Mouse (Mus musculus) kidney, embryonic 14.5 days (tissue): ENCODE data around the gene Dazap2. TPM values are rescaled to one million over a fixed set of nuclear protein-coding genes. Genes with fewer than 3 reads are reported as not detected.
"Not testable (repeated sequence)": the region's sequence is repeated elsewhere in the genome, so short reads cannot be mapped to it uniquely, and the experiment has no call there.

ENCODE experiments used
- ATAC-seq: fragments of 200-750 bp; cut with Nextera tagmentation; 2 replicates; pipeline ENCODE4 v1.8.0; 2017; ENCODE audit warnings: moderate number of reproducible peaks, mild to moderate bottlenecking, moderate TSS enrichment, moderate library complexity; ENCODE audit not compliant: low FRiP score, low TSS enrichment
- H3K27ac ChIP-seq: fragments of 300-500 bp; sonication (generic); 2 replicates; pipeline ENCODE4 v1.5.1; 2014; ENCODE audit warnings: low read depth, mild to moderate bottlenecking, low read length, moderate library complexity, mixed read lengths
- H3K27me3 ChIP-seq: fragments of 300-500 bp; sonication (generic); 2 replicates; pipeline ENCODE4 v1.6.1; 2014; ENCODE audit warnings: mild to moderate bottlenecking, low read length; ENCODE audit not compliant: control insufficient read depth, insufficient read depth
- H3K36me3 ChIP-seq: fragments of 300-500 bp; sonication (generic); 2 replicates; pipeline ENCODE4 v1.6.1; 2014; ENCODE audit warnings: low read length, mixed read lengths; ENCODE audit not compliant: control insufficient read depth, insufficient read depth
- H3K4me1 ChIP-seq: fragments of 300-500 bp; sonication (generic); 2 replicates; pipeline ENCODE4 v1.6.1; 2014; ENCODE audit warnings: low read length, mixed read lengths; ENCODE audit not compliant: control insufficient read depth, insufficient read depth
- H3K4me2 ChIP-seq: fragments of 300-500 bp; sonication (generic); replicated peaks from 2 replicates; pipeline ENCODE4 v1.6.1; 2014; ENCODE audit warnings: low read depth, mild to moderate bottlenecking, low read length
- H3K4me3 ChIP-seq: fragments of 300-500 bp; sonication (generic); 2 replicates; pipeline ENCODE4 v1.5.1; 2014; ENCODE audit warnings: mild to moderate bottlenecking, low read length
- H3K9ac ChIP-seq: fragments of 300-500 bp; sonication (generic); 2 replicates; pipeline ENCODE4 v1.6.1; 2014; ENCODE audit warnings: low read depth, mild to moderate bottlenecking, low read length, moderate library complexity
- H3K9me3 ChIP-seq: fragments of 300-500 bp; sonication (generic); 2 replicates; pipeline ENCODE4 v1.6.1; 2016; ENCODE audit warnings: low read length; ENCODE audit not compliant: control insufficient read depth
- WGBS: fragments of 180-500 bp; shearing (Covaris S2); extraction: QIAGEN DNeasy Blood & Tissue Kit; methylation state at CpG from one replicate; pipeline ENCODE4 v1.1.7; 2014; 5-methylcytosine and 5-hydroxymethylcytosine counted together
- polyA plus RNA-seq: library from polyadenylated mRNA; unstranded; fragments of >200 nt; fragmentation: Nextera tagmentation; extraction: Ambion mirVana; gene quantifications from 2 replicates; pipeline ENCODE4 v1.2.1, GENCODE M21; 2014

Dazap2 gene
- polyA plus RNA-seq, 1 experiment from 2014 or later = 274 TPM

GRCm38 (mm10) chr15:100615825-100616220 lies 674 bp downstream of the Dazap2 start:
- Histone ChIP-seq H3K9me3 (no peaks in the 10 kb centered on the region), H3K27ac (peak overlapping the region; percentile 97), H3K27me3 (no peaks in the 10 kb centered on the region), H3K9ac (peak overlapping the region; percentile 86), H3K4me3 (peak overlapping the region; percentile 91), H3K4me1 (peaks cover 14% of the 10 kb centered on the region; the same call in 1 of the 2 replicates), H3K36me3 (peaks cover 37% of the 10 kb centered on the region), H3K4me2 (peak overlapping the region; percentile 70)
- ATAC-seq = peak; percentile 81
- under 1% methylated on average over 42 of the region's 43 CpGs for WGBS

DNA sequence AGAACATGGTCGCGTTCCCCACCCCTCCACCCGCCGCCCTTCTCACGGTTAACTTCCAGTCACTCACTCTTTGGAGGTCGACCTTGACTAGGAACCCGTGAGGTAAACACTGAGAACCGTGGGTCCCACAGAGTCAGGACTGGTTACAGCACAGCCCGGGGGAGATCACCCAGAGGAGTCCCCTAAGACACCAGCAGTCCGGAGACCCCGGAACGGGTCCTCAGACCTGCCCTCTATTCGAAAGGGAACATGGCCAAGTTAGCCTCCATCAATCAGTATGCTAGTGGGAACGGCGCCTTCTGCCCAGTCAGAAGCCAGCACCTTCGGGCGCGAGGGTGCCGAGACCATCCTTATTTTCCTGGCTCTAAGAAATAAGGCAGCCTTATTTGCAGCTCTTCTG lies 1.1 kb downstream of the Dazap2 start:
- H3K27me3 ChIP-seq = no peaks in the 10 kb centered on the region
- WGBS = 1% methylated on average over 19 of the region's 19 CpGs
- H3K36me3 ChIP-seq = peaks cover 40% of the 10 kb centered on the region
- H3K4me1 ChIP-seq = peaks cover 14% of the 10 kb centered on the region; the same call in 1 of the 2 replicates
- peak overlapping the region; percentile 70 for H3K4me2 ChIP-seq
- peak overlapping the region; percentile 91 for H3K4me3 ChIP-seq
- H3K27ac ChIP-seq = peak overlapping the region; percentile 97
- no peaks in the 10 kb centered on the region for H3K9me3 ChIP-seq
- peak overlapping the region; percentile 86 for H3K9ac ChIP-seq
- ATAC-seq = peak; percentile 2; the same call in 1 of the 2 replicates

GRCm38 (mm10) chr15:100619200-100619599 lies 4.1 kb downstream of the Dazap2 start:
- Histone ChIP-seq H3K9ac (no peak overlapping the region), H3K9me3 (no peaks in the 10 kb centered on the region), H3K4me3 (no peak overlapping the region), H3K27ac (no peak overlapping the region), H3K4me1 (peaks cover 8% of the 10 kb centered on the region; the same call in 1 of the 2 replicates), H3K36me3 (peaks cover 40% of the 10 kb centered on the region), H3K4me2 (no peak overlapping the region), H3K27me3 (no peaks in the 10 kb centered on the region)
- WGBS = 89% methylated on average over 7 of the region's 7 CpGs
- no peak for ATAC-seq

DNA sequence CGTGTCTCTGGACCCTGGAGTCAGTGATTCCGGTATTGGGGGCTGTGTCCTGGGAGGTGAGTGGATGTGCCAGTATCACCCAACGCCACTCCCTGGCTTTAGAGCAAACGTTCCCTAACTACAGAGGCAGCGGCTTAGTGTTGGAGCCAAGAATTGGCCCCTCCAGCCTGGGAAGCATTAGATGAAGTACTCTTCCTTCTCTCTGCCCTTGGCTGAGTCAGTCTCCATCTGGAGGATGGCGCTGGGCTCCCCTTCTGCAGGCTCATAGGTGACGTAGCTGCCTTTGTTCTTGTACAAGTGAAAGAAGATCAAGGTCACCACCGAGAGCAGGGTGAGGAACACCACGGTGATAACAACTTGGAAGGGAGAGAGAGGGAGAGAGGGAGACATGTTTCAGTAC lies 6.5 kb downstream of the Dazap2 start:
- ATAC-seq, H3K4me1 ChIP-seq, H3K4me3 ChIP-seq, H3K4me2 ChIP-seq, H3K27ac ChIP-seq, H3K9ac ChIP-seq, H3K9me3 ChIP-seq, H3K27me3 ChIP-seq: not testable (repeated sequence)
- peaks cover 40% of the 10 kb centered on the region for H3K36me3 ChIP-seq
- WGBS = 66% methylated on average over 9 of the region's 9 CpGs

DNA sequence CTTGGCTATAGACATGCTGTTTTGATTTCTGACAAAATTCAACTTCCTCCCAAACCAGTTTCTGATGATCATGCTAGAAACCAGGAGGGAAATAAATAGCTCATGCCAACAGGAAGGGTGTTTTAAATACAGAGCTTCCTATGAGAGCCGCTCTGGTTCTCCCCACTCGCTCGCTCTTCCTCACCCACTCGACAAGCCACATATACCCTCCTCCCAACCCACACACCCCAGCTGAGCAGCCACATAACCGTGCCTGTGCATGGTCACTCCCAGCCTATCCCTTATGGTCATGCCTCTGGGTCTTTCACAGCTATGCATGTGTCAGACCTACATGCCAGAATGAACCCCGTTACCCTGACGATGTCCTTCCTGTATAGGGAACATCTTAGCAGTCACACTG lies 7.0 kb downstream of the Dazap2 start:
- no peak for ATAC-seq
- Histone ChIP-seq H3K4me1 (no peaks in the 10 kb centered on the region), H3K4me2 (no peak overlapping the region), H3K27ac (no peak overlapping the region), H3K9ac (no peak overlapping the region), H3K27me3 (no peaks in the 10 kb centered on the region), H3K36me3 (peaks cover 37% of the 10 kb centered on the region), H3K9me3 (no peaks in the 10 kb centered on the region), H3K4me3 (no peak overlapping the region)
- 85% methylated on average over 7 of the region's 7 CpGs for WGBS

DNA sequence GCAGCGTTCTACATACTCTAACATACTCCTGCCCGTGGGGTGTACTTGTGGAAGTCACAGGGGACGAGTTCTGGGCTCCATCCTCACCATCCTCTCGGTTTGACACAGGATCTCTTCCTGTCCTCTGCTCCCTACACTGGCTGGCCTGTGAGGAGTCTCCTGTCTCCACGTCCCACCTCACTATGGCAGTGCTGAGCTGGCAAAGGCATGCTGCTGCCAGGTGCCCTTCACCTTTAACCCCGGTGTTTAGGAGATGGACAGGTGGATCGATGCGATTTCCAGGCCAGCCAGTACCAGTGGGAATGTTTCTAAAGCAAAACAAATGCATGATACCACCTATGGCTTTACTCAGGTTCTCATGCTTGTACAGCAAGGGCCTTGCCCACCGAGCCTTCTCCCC lies 8.6 kb downstream of the Dazap2 start:
- no peaks in the 10 kb centered on the region for H3K27me3 ChIP-seq
- H3K27ac ChIP-seq = no peak overlapping the region
- WGBS = 91% methylated on average over 9 of the region's 9 CpGs
- H3K4me1 ChIP-seq = no peaks in the 10 kb centered on the region
- H3K4me2 ChIP-seq = no peak overlapping the region
- H3K9ac ChIP-seq = no peak overlapping the region
- peaks cover 23% of the 10 kb centered on the region for H3K36me3 ChIP-seq
- ATAC-seq = no peak
- H3K9me3 ChIP-seq = no peaks in the 10 kb centered on the region
- no peak overlapping the region for H3K4me3 ChIP-seq

DNA sequence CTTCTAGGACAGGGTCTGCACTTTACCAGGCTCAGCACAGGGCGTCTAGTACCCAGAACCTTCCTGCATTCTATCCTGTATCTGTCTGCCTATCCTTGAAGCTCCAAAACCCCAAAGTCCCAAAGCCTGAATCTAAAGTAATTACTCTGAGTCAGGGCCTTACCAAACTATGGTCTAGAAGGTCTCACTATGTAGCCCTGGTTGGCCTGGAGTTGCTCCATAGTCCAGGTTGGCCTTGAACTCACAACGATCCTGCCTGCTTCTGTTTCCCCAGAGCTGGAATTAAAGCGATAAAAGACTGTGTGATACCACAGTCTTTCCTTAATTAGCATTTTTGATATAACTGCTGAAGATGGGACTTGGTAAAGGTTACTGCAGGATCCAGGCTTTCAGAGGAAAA lies 9.3 kb downstream of the Dazap2 start:
- no peak overlapping the region for H3K4me2 ChIP-seq
- H3K9me3 ChIP-seq = no peaks in the 10 kb centered on the region
- H3K27ac ChIP-seq = no peak overlapping the region
- ATAC-seq = no peak
- H3K27me3 ChIP-seq = no peaks in the 10 kb centered on the region
- no peaks in the 10 kb centered on the region for H3K4me1 ChIP-seq
- no peak overlapping the region for H3K9ac ChIP-seq
- peaks cover 16% of the 10 kb centered on the region for H3K36me3 ChIP-seq
- H3K4me3 ChIP-seq = no peak overlapping the region
- WGBS = 88% methylated on average over 3 of the region's 3 CpGs

DNA sequence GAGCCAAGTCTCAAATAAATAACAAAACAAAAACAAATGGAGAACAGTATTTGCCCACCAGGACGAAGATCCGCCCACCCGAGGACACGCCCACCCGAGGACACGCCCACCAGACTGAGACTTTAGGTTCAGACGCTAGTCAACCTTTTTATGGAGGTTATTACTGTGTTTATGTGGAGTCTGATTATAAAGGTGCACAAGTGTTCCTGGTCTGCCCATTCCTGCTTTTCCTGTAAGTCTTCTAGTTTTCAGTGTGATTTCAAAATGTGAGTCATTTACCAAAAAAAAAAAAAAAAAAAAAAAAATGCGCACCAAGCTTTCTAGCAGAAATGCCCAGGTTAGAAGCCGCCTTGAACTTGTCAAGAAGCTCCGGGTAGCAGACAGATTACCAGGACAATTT lies 12.1 kb downstream of the Dazap2 start:
- ATAC-seq = no peak
- H3K9me3 ChIP-seq = no peaks in the 10 kb centered on the region
- no peak overlapping the region for H3K27ac ChIP-seq
- H3K27me3 ChIP-seq = no peaks in the 10 kb centered on the region
- no peak overlapping the region for H3K4me2 ChIP-seq
- no peaks in the 10 kb centered on the region for H3K4me1 ChIP-seq
- H3K4me3 ChIP-seq = no peak overlapping the region
- 18% methylated on average over 10 of the region's 10 CpGs for WGBS
- no peaks in the 10 kb centered on the region for H3K36me3 ChIP-seq
- no peak overlapping the region for H3K9ac ChIP-seq

DNA sequence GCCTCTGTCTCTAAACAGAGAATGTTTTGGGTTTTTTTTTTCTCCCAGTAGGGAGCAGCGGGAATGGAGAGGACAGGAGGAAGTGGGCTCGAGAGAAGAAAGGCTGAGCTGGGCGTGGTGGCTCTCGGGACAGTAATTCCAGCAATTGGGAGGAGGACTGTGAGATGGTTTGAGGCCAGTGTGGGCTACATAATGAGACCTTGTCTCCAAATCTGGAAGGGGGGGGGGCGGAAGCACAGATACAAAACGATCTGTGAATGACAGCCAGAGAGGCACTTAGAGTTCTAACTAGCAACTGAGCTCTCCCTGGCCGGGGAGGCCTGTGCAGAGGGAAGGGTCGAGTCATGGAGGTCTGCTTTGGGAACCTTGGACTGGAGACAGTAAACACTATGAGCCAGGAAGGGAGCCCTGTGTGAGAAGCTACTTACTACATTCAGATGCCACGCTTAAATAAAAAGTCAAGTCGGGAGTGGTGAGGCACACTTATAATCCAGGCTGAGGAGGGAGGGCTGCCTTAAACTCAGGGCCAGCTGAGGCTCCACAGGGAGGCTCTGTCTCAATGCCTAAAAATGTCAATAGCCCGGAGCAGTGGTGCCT lies 12.7 kb downstream of the Dazap2 start:
- ATAC-seq = no peak
- 8% methylated on average over 11 of the region's 11 CpGs for WGBS

More for the DNA sequence above, 12.7 kb downstream of the Dazap2 start:
- H3K9ac ChIP-seq = no peak overlapping the region
- no peaks in the 10 kb centered on the region for H3K9me3 ChIP-seq
- no peak overlapping the region for H3K4me3 ChIP-seq
- no peaks in the 10 kb centered on the region for H3K27me3 ChIP-seq
- no peaks in the 10 kb centered on the region for H3K4me1 ChIP-seq
- no peaks in the 10 kb centered on the region for H3K36me3 ChIP-seq
- H3K27ac ChIP-seq = no peak overlapping the region; the same call in 1 of the 2 replicates
- no peak overlapping the region for H3K4me2 ChIP-seq
